Mouse (Mus musculus) liver, adult 2 months (tissue): ENCODE data around the gene Pou3f3. TPM values are rescaled to one million over a fixed set of nuclear protein-coding genes. Genes with fewer than 3 reads are reported as not detected.

Source experiments
- DNase-seq: peaks from one replicate; pipeline ENCODE4 v3.0.0-alpha.2; 2011; ENCODE audit warnings: low read depth, low spot score; ENCODE audit errors: extremely low read depth
- H3K27ac ChIP-seq: fragments of 200-500 bp; replicated peaks from 2 replicates; pipeline ENCODE4 v1.5.1; 2012; ENCODE audit warnings: low read depth, mild to moderate bottlenecking, control low read depth, inconsistent platforms, low read length; ENCODE audit not compliant: insufficient read depth
- H3K27me3 ChIP-seq: fragments of 200-500 bp; 2 replicates; pipeline ENCODE4 v1.6.1; 2012; ENCODE audit warnings: mild to moderate bottlenecking, moderate library complexity, low read length, inconsistent platforms; ENCODE audit not compliant: control insufficient read depth, insufficient read depth
- H3K36me3 ChIP-seq: fragments of 200-500 bp; 2 replicates; pipeline ENCODE4 v1.6.1; 2012; ENCODE audit warnings: low read length, inconsistent platforms; ENCODE audit not compliant: control insufficient read depth, insufficient read depth
- H3K4me1 ChIP-seq: fragments of 200-500 bp; 2 replicates; pipeline ENCODE4 v1.6.1; 2011; ENCODE audit warnings: low read length; ENCODE audit not compliant: control insufficient read depth, insufficient read depth
- H3K4me3 ChIP-seq: fragments of 200-500 bp; 2 replicates; pipeline ENCODE4 v1.5.1; 2011; ENCODE audit warnings: low read depth, mild to moderate bottlenecking, control low read depth, low read length, moderate library complexity; ENCODE audit not compliant: insufficient read depth
- H3K79me2 ChIP-seq: fragments of 200-500 bp; 2 replicates; pipeline ENCODE4 v1.6.1; 2012; ENCODE audit warnings: inconsistent platforms, mild to moderate bottlenecking, low read length, moderate library complexity; ENCODE audit not compliant: control insufficient read depth, insufficient read depth
- H3K9ac ChIP-seq: fragments of 200-500 bp; 2 replicates; pipeline ENCODE4 v1.6.1; 2012; ENCODE audit warnings: low read depth, mild to moderate bottlenecking, control low read depth, inconsistent platforms, low read length
- CTCF ChIP-seq: fragments of 200-500 bp; IDR thresholded peaks from 2 replicates; pipeline ENCODE4 v1.5.1; 2011; ENCODE audit warnings: low read depth, low read length, control low read depth
- POLR2A ChIP-seq: fragments of 200-500 bp; IDR thresholded peaks from 2 replicates; pipeline ENCODE4 v1.6.1; 2011; ENCODE audit warnings: low read length, control low read depth; ENCODE audit not compliant: insufficient read depth; ENCODE audit errors: extremely low read depth
- WGBS: fragments of 180-500 bp; shearing (Covaris S2); methylation state at CpG from one replicate; pipeline ENCODE4 v1.1.7; 2018; 5-methylcytosine and 5-hydroxymethylcytosine counted together
- polyA plus RNA-seq: library from polyadenylated mRNA; depleted of rRNA; stranded (reverse); fragments of >200 nt; gene quantifications from 2 replicates; pipeline ENCODE4 v1.2.3, GENCODE M21; 2012
- total RNA-seq: library from RNA; depleted of rRNA; stranded (reverse); fragments of >200 nt; gene quantifications from 2 replicates; pipeline ENCODE4 v1.2.3, GENCODE M21; 2014

Gene Pou3f3
- total and polyA plus RNA-seq, 2 experiments, result not detected

GRCm38 (mm10) chr1:42710234-42710633 is 14.7 kb downstream of the Pou3f3 start:
- H3K79me2 ChIP-seq, result no peaks in the 10 kb centered on the region
- no peak overlapping the region for H3K4me3 ChIP-seq
- H3K36me3 ChIP-seq, result no peaks in the 10 kb centered on the region
- DNase-seq, result no peak
- no peak for TF ChIP-seq POLR2A
- TF ChIP-seq CTCF, result no peak
- WGBS, result 22% methylated on average over 4 of the region's 4 CpGs
- H3K27ac ChIP-seq, result no peak overlapping the region
- peaks cover 42% of the 10 kb centered on the region for H3K27me3 ChIP-seq
- no peak overlapping the region for H3K9ac ChIP-seq
- H3K4me1 ChIP-seq, result peaks cover 5% of the 10 kb centered on the region

DNA sequence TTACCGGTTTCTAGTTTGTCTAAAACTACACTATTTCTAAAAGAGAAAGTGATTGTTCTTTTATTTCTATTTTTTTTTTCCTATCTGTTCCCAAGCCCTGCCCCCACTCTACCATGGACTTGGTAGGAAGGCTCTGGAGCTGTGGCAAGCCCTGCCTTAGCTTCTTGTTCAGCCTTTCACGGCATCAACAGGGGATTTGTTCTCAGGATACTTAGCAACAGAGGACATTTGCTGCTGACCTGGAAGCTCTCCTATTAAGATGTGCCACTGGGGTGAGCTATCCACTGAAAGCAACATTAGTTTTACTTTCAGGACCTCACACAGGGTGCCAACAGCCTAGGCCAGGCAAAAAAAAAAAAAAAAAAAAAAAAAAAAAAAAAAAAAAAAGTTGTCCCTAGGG is 15.4 kb downstream of the Pou3f3 start:
- no peak for DNase-seq
- TF ChIP-seq POLR2A (no peak), CTCF (no peak)
- H3K79me2 ChIP-seq, result no peaks in the 10 kb centered on the region
- H3K27ac ChIP-seq, result no peak overlapping the region
- peaks cover 37% of the 10 kb centered on the region for H3K27me3 ChIP-seq
- H3K4me3 ChIP-seq, result no peak overlapping the region
- 23% methylated on average over 2 of the region's 2 CpGs for WGBS
- no peaks in the 10 kb centered on the region for H3K36me3 ChIP-seq
- H3K9ac ChIP-seq, result no peak overlapping the region
- H3K4me1 ChIP-seq, result peaks cover 5% of the 10 kb centered on the region

DNA sequence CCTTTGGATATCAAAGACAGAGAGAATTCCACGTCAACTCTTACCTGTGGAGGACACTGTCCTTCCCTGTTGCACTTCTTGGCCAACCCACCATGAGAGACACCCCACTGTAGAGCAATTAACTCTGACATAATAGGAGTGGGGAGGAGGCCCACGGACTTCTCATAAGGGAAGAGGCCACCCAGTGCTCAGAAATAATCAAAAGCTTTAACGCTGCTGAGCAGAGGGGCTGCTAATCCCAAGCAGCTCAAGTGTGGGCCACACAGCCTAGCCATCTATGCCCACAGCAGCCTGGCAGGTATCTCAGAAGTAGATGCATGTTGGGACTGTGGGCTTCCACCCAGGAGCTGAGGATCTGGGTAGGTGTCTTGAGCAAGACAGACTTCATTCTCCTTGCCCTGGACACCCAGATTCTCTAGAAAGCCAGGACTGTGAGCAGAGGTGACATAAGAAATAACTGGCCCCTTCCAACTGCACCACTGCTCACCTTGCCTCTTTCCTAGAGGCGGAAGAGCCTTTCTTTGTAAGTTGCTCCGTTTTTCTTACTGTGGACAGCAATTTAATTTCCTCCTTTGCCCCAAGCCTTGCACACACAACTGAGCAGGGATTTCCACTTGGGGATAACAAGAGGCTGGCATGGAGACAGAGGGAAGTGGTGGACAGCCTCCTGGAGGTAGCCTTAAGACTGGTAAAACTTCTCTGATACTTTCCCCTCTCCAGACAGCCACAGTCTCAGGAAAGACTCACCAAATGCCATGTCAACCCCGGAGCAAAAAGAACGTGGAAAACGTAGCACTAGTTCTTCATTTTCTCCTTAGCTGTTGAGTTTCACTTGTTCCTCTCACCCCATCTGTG is 16.1 kb downstream of the Pou3f3 start:
- H3K9ac ChIP-seq, result no peak overlapping the region
- peaks cover 35% of the 10 kb centered on the region for H3K27me3 ChIP-seq
- peaks cover 5% of the 10 kb centered on the region for H3K4me1 ChIP-seq
- no peaks in the 10 kb centered on the region for H3K36me3 ChIP-seq
- DNase-seq, result no peak
- no peaks in the 10 kb centered on the region for H3K79me2 ChIP-seq
- whole genome bisulfite sequencing, result 13% methylated on average over 8 of the region's 8 CpGs
- no peak overlapping the region for H3K4me3 ChIP-seq
- no peak overlapping the region for H3K27ac ChIP-seq
- TF ChIP-seq CTCF (no peak), POLR2A (no peak)

DNA sequence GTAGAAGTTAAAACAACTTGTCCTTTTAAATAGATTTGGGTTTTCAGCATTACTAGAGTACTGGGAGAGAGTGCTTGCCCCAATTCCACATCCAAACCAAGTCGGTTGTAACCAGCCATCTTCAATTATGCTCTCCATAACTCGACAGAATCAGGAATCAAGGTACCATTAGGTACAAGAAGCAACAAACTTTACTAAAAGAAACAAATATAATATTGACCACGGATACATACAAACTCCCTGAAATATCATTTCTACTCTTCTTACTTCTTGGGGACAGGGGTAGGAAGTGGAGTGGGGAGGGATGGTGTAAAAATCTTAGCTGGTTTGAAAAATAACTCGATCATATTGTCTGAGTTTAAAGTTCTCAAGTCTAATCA is 16.7 kb downstream of the Pou3f3 start:
- Histone ChIP-seq H3K36me3 (no peaks in the 10 kb centered on the region), H3K4me3 (no peak overlapping the region), H3K4me1 (peaks cover 5% of the 10 kb centered on the region), H3K27ac (no peak overlapping the region), H3K27me3 (peaks cover 30% of the 10 kb centered on the region), H3K79me2 (no peaks in the 10 kb centered on the region), H3K9ac (no peak overlapping the region)
- no peak for DNase-seq
- TF ChIP-seq CTCF (no peak), POLR2A (no peak)
- WGBS, result 10% methylated on average over 4 of the region's 4 CpGs

GRCm38 (mm10) chr1:42713104-42713932 is 17.8 kb downstream of the Pou3f3 start:
- no peak for DNase-seq
- Histone ChIP-seq H3K27me3 (peaks cover 30% of the 10 kb centered on the region), H3K4me1 (peaks cover 5% of the 10 kb centered on the region), H3K79me2 (no peaks in the 10 kb centered on the region), H3K27ac (no peak overlapping the region), H3K36me3 (no peaks in the 10 kb centered on the region), H3K4me3 (peak overlapping the region; percentile 35; the same call in 1 of the 2 replicates), H3K9ac (no peak overlapping the region)
- TF ChIP-seq POLR2A (no peak), CTCF (no peak)
- WGBS, result 2% methylated on average over 46 of the region's 46 CpGs
